Mouse (Mus musculus) forebrain, embryonic 11.5 days (tissue): ENCODE data around the gene Zdhhc1. TPM values are rescaled to one million over a fixed set of nuclear protein-coding genes. Genes with fewer than 3 reads are reported as not detected.

Source experiments
- ATAC-seq: fragments of 200-750 bp; cut with Nextera tagmentation; replicated peaks from 2 replicates; pipeline ENCODE4 v1.8.0; 2017; ENCODE audit warnings: moderate TSS enrichment; ENCODE audit not compliant: low FRiP score
- DNase-seq: peaks from one replicate; pipeline ENCODE4 v3.0.0-alpha.2; 2017; ENCODE audit warnings: low spot score
- H3K27ac ChIP-seq: fragments of 300-500 bp; sonication (generic); 2 replicates; pipeline ENCODE4 v1.5.1; 2014; ENCODE audit warnings: low read depth, low read length
- H3K27me3 ChIP-seq: fragments of 300-500 bp; sonication (generic); 2 replicates; pipeline ENCODE4 v1.6.1; 2014; ENCODE audit warnings: mild to moderate bottlenecking, low read length, mixed read lengths; ENCODE audit not compliant: control insufficient read depth, insufficient read depth
- H3K36me3 ChIP-seq: fragments of 300-500 bp; sonication (generic); 2 replicates; pipeline ENCODE4 v1.6.1; 2014; ENCODE audit warnings: mild to moderate bottlenecking, low read length, moderate library complexity, mixed read lengths; ENCODE audit not compliant: control insufficient read depth, insufficient read depth
- H3K4me1 ChIP-seq: fragments of 300-500 bp; sonication (generic); replicated peaks from 2 replicates; pipeline ENCODE4 v1.6.1; 2014; ENCODE audit warnings: low read length, mixed read lengths; ENCODE audit not compliant: control insufficient read depth, insufficient read depth
- H3K4me2 ChIP-seq: fragments of 300-500 bp; sonication (generic); 2 replicates; pipeline ENCODE4 v1.6.1; 2014; ENCODE audit warnings: low read depth, mild to moderate bottlenecking, low read length, moderate library complexity, mixed read lengths; ENCODE audit not compliant: severe bottlenecking
- H3K4me3 ChIP-seq: fragments of 300-500 bp; sonication (generic); 2 replicates; pipeline ENCODE4 v1.5.1; 2014; ENCODE audit warnings: low read depth, low read length
- H3K9ac ChIP-seq: fragments of 300-500 bp; sonication (generic); 2 replicates; pipeline ENCODE4 v1.6.1; 2014; ENCODE audit warnings: low read length
- H3K9me3 ChIP-seq: fragments of 300-500 bp; sonication (generic); 2 replicates; pipeline ENCODE4 v1.6.1; 2016; ENCODE audit warnings: low read length, mixed read lengths; ENCODE audit not compliant: control insufficient read depth
- WGBS: fragments of 180-500 bp; shearing (Covaris S2); extraction: QIAGEN DNeasy Blood & Tissue Kit; methylation state at CpG from one replicate; pipeline ENCODE4 v1.1.7; 2014; 5-methylcytosine and 5-hydroxymethylcytosine counted together
- polyA plus RNA-seq: library from polyadenylated mRNA; unstranded; fragments of >200 nt; fragmentation: Nextera tagmentation; extraction: Ambion mirVana; gene quantifications from 2 replicates; pipeline ENCODE4 v1.2.1, GENCODE M21; 2014

Gene Zdhhc1
- polyA plus RNA-seq, 1 experiment from 2014 or later = 24.6 TPM

- Histone ChIP-seq H3K36me3 (no peaks in the 10 kb centered on the region), H3K4me2 (no peak overlapping the region), H3K4me1 (peaks cover 39% of the 10 kb centered on the region), H3K27me3 (peaks cover 18% of the 10 kb centered on the region), H3K27ac (no peak overlapping the region), H3K4me3 (no peak overlapping the region), H3K9me3 (no peaks in the 10 kb centered on the region), H3K9ac (no peak overlapping the region; the same call in 1 of the 2 replicates)
- no peak for ATAC-seq
- 10% methylated on average over 23 of the region's 23 CpGs for WGBS
- no peak for DNase-seq
Observed at GRCm38 (mm10) chr8:105472414-105472932, 24.2 kb downstream of the Zdhhc1 start.

GRCm38 (mm10) chr8:105471314-105472015 is 25.2 kb downstream of the Zdhhc1 start, which contains the start of gene Tppp3:
Tppp3 (minus strand) TSS chr8:105471526.
- H3K9ac ChIP-seq = peak within 1 kb of the TSS; percentile 48
- WGBS = 3% methylated on average over 25 of the region's 25 CpGs
- peaks cover 18% of the 10 kb centered on the region for H3K27me3 ChIP-seq
- H3K4me1 ChIP-seq = peaks cover 36% of the 10 kb centered on the region
- H3K27ac ChIP-seq = no peak within 1 kb of the TSS
- ATAC-seq = peak; percentile 93
- no peaks in the 10 kb centered on the region for H3K36me3 ChIP-seq
- peak; percentile 95 for DNase-seq
- H3K4me2 ChIP-seq = peak within 1 kb of the TSS; percentile 67
- no peaks in the 10 kb centered on the region for H3K9me3 ChIP-seq
- H3K4me3 ChIP-seq = peak within 1 kb of the TSS; percentile 31

GRCm38 (mm10) chr8:105470681-105471313 is 25.9 kb downstream of the Zdhhc1 start:
- H3K27me3 ChIP-seq = peaks cover 18% of the 10 kb centered on the region
- WGBS = 20% methylated on average over 11 of the region's 11 CpGs
- no peaks in the 10 kb centered on the region for H3K36me3 ChIP-seq
- H3K9me3 ChIP-seq = no peaks in the 10 kb centered on the region
- peak overlapping the region; percentile 31 for H3K4me3 ChIP-seq
- no peak overlapping the region for H3K27ac ChIP-seq
- H3K9ac ChIP-seq = peak overlapping the region; percentile 48
- peaks cover 36% of the 10 kb centered on the region for H3K4me1 ChIP-seq
- no peak for DNase-seq
- no peak; the same call in 1 of the 2 replicates for ATAC-seq
- peak overlapping the region; percentile 67 for H3K4me2 ChIP-seq

- no peak for DNase-seq
- no peak for ATAC-seq
- peaks cover 18% of the 10 kb centered on the region for H3K27me3 ChIP-seq
- H3K9ac ChIP-seq = no peak overlapping the region; the same call in 1 of the 2 replicates
- H3K4me2 ChIP-seq = peak overlapping the region; percentile 67
- WGBS = 77% methylated on average over 5 of the region's 5 CpGs
- no peaks in the 10 kb centered on the region for H3K9me3 ChIP-seq
- no peak overlapping the region for H3K27ac ChIP-seq
- H3K4me3 ChIP-seq = no peak overlapping the region
- H3K4me1 ChIP-seq = peaks cover 36% of the 10 kb centered on the region
- no peaks in the 10 kb centered on the region for H3K36me3 ChIP-seq
Observed at GRCm38 (mm10) chr8:105470262-105470661, 26.4 kb downstream of the Zdhhc1 start.

DNA sequence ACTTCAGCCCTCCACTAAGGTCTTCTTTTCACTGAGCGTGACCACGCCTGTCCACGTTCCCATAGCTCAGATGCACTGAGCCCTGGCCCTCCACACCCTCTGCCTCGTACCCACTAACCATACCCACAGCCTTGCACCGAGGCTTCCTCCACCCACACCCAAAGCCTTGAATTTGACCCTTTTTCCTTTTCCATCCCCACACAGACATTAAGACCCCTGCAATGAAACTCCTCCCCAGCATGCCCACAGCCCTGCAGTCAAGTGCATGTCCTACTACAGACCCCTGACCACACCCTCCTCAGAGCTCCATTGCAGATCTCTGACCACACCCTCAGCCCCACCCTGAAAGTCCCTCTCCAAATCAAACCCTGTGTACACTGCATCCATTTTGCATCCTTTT is 26.9 kb downstream of the Zdhhc1 start:
- Histone ChIP-seq H3K27ac (no peak overlapping the region), H3K4me3 (no peak overlapping the region), H3K27me3 (peaks cover 18% of the 10 kb centered on the region), H3K9ac (no peak overlapping the region), H3K36me3 (no peaks in the 10 kb centered on the region), H3K9me3 (no peaks in the 10 kb centered on the region), H3K4me2 (peak overlapping the region; percentile 26; the same call in 1 of the 2 replicates), H3K4me1 (peaks cover 34% of the 10 kb centered on the region)
- WGBS = 92% methylated on average over 5 of the region's 5 CpGs
- ATAC-seq = no peak
- no peak for DNase-seq

GRCm38 (mm10) chr8:105469041-105469695 is 27.5 kb downstream of the Zdhhc1 start:
- peaks cover 27% of the 10 kb centered on the region for H3K4me1 ChIP-seq
- DNase-seq = peak; percentile 65

DNA sequence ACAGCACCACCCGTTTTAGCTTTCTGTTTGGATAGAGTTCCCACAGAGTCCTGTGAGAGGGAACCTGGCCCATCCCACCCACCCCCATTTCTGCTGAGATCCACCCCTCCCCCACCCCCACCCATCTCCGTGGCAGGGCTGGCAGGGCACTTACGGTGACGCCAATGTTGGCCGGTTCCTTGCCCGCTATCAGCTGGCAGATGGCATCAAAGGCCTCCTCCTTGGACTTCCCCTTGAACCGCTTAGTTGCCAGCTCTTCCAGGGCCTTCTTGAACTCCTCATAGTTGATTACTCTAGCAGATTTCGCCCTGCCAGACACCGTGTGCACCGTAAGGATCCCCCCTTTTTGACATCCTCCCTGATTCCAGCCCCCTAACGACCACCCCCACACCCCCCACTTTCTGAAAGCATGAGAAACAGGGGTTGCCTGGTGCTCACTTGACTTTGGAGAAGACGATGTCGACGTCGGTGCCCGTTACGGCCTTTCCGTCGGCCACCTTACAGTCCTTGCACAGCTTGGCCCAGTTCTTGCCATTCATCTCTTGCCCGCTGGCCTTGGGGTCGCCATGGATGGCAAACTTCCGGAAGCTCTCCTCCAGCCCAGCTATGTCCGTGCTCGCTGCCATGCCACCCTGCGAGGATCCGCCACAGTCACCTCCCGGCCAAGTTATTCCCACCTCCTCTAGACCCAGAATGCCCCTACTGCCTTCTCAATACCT is 28.5 kb downstream of the Zdhhc1 start:
- ATAC-seq (no peak), DNase-seq (no peak)
- Histone ChIP-seq H3K9me3 (no peaks in the 10 kb centered on the region), H3K4me1 (peaks cover 27% of the 10 kb centered on the region), H3K27me3 (peaks cover 10% of the 10 kb centered on the region), H3K27ac (no peak overlapping the region), H3K9ac (no peak overlapping the region), H3K36me3 (no peaks in the 10 kb centered on the region), H3K4me2 (no peak overlapping the region), H3K4me3 (no peak overlapping the region)
- WGBS = 91% methylated on average over 27 of the region's 27 CpGs

More at GRCm38 (mm10) chr8:105469041-105469695, 27.5 kb downstream of the Zdhhc1 start:
- no peak overlapping the region for H3K4me2 ChIP-seq
- H3K27ac ChIP-seq = no peak overlapping the region
- H3K27me3 ChIP-seq = peaks cover 18% of the 10 kb centered on the region
- no peaks in the 10 kb centered on the region for H3K36me3 ChIP-seq
- ATAC-seq = peak; percentile 10
- WGBS = 33% methylated on average over 6 of the region's 6 CpGs
- no peak overlapping the region for H3K9ac ChIP-seq
- H3K9me3 ChIP-seq = no peaks in the 10 kb centered on the region
- H3K4me3 ChIP-seq = no peak overlapping the region

- H3K9ac ChIP-seq = no peak overlapping the region
- WGBS = 96% methylated on average over 10 of the region's 10 CpGs
- H3K4me1 ChIP-seq = peaks cover 26% of the 10 kb centered on the region
- ATAC-seq (no peak), DNase-seq (no peak)
- H3K27ac ChIP-seq = no peak overlapping the region
- peaks cover 3% of the 10 kb centered on the region; the same call in 1 of the 2 replicates for H3K27me3 ChIP-seq
- H3K36me3 ChIP-seq = no peaks in the 10 kb centered on the region
- no peak overlapping the region for H3K4me2 ChIP-seq
- H3K9me3 ChIP-seq = no peaks in the 10 kb centered on the region
- no peak overlapping the region for H3K4me3 ChIP-seq
Observed at GRCm38 (mm10) chr8:105467396-105467985, 29.2 kb downstream of the Zdhhc1 start.
